Mouse (Mus musculus): ENCODE data around the gene Hoxc4. TPM values are rescaled to one million over a fixed set of nuclear protein-coding genes. Genes with fewer than 3 reads are reported as not detected.

The Hoxc4 gene
- total RNA-seq, 2 experiments from 2014 or later: not detected

DNA sequence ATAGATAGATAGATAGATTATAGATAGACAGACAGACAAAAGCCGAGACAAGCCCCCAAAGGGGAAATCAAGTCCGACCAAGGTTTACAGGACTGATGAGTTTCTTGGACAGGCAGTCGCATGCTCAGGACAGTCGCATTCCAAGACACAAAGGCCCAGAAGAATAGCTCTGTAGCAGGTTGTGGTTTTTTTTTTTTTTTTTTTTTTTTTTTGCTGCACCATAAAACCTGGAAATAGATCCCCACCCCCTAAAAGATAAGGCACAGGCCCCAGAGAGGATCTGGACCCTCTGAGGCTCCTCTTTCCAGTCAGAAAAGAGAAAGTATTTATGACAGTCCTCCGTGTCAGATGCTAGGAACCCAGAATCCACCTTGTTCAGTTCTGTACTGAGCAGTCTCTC lies 30.7 kb upstream of the Hoxc4 start:
- no peak for ATAC-seq (replicated peaks; ENCODE audit: poor library complexity, severe bottlenecking)

GRCm38 (mm10) chr15:102990461-102991397 lies 28.0 kb upstream of the Hoxc4 start, which contains the start of gene Hoxc8:
Gene Hoxc8, plus strand, starts transcription at chr15:102990607.
- no peak for ATAC-seq (replicated peaks; ENCODE audit: poor library complexity, severe bottlenecking)

DNA sequence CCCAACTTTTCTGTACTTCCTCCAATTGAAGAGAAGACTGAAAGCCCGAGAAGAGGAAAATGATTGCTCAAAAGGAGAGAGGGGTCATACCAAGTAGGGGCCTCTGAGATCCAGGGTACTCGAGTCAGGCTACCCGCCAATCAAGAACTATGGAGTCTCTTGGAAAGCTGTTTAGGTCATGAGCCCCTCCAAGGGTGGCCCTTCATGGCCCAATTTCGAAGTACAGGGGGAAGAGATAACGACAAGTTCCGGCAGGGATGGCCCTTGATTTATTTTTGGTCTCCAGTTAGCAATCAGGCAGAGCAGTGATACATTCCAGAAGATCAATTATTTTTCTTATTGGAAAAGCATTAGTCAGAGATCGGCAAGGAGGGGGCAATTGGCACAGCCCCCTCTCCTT lies 27.0 kb upstream of the Hoxc4 start:
- ATAC-seq (replicated peaks; ENCODE audit: poor library complexity, severe bottlenecking): no peak

GRCm38 (mm10) chr15:102992206-102992605 lies 26.5 kb upstream of the Hoxc4 start:
- ATAC-seq (replicated peaks; ENCODE audit: poor library complexity, severe bottlenecking): no peak

DNA sequence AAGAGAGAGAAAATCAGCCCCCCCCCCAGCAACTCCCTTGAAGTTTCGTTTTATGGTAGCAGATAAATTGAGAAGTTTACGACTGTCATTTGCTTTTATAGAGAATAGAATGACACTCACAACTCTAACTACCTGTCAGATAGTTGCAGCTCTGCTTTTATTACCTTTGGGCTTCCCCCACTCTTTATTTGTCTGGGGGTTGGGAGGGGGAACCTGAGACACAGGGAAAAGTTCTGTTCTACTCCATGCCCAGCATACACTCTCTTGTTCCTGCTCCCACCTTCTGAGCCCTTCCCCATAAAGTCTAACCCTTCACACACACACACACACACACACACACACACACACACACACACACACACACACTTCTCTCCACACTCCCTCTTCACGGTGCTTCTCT lies 25.9 kb upstream of the Hoxc4 start:
- ATAC-seq (replicated peaks; ENCODE audit: poor library complexity, severe bottlenecking): no peak

DNA sequence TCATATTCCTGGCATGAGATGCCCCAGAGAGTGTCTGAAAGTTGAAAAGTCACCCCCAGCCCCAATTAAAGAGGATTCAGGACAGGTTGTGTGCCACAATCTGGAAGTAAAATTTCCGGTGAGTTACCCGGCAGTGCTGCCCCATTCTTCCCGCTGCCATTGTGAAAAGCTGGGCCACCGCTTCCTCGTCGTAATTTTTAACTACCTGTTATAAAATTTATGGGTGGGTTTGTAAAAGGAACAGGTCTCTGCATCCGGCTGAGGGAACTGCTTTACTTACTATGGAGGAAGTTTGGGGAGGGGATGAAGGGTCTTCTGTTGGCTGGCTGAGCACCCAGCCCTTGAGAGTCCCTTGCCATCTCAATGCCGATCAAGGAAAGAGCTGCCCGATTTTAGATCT lies 22.2 kb upstream of the Hoxc4 start:
- ATAC-seq (replicated peaks; ENCODE audit: poor library complexity, severe bottlenecking): no peak

GRCm38 (mm10) chr15:102997431-102997830 lies 21.3 kb upstream of the Hoxc4 start:
- no peak for ATAC-seq (replicated peaks; ENCODE audit: poor library complexity, severe bottlenecking)

GRCm38 (mm10) chr15:102997939-102998355 lies 20.8 kb upstream of the Hoxc4 start, which contains the start of gene Hoxc6:
Gene Hoxc6, plus strand, starts transcription at chr15:102998257.
- ATAC-seq (replicated peaks; ENCODE audit: poor library complexity, severe bottlenecking): no peak

GRCm38 (mm10) chr15:102998608-102999182 lies 20.0 kb upstream of the Hoxc4 start:
- peak; percentile 6; the same call in 1 of the 2 replicates for ATAC-seq (replicated peaks; ENCODE audit: poor library complexity, severe bottlenecking)

GRCm38 (mm10) chr15:102999183-102999831 lies 19.4 kb upstream of the Hoxc4 start:
- peak; percentile 56 for ATAC-seq (replicated peaks; ENCODE audit: poor library complexity, severe bottlenecking)

- no peak for ATAC-seq (replicated peaks; ENCODE audit: poor library complexity, severe bottlenecking)
Measured at GRCm38 (mm10) chr15:102999955-103000354, 18.8 kb upstream of the Hoxc4 start.

- ATAC-seq (replicated peaks; ENCODE audit: poor library complexity, severe bottlenecking): no peak
Measured at GRCm38 (mm10) chr15:103000501-103000901, 18.2 kb upstream of the Hoxc4 start.

DNA sequence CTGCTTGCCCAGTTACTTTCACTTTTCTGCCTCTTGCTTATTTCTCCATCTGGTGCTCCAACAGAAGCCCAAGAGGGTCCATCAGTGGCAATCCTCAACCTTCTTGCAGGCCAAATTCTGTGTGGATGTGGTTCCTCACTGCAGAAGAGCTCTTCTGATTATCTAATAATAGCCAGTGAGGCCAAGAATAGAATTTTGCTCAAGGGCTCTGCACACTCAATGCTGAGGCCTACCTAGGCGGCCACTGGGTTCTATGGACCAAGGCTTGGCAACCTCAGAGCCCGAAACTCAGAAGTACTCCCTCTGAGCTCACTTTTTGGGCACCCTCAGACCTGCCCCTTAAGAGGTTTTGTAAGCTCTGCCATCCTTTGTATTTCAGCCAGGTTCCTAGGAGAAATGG lies 17.4 kb upstream of the Hoxc4 start:
- no peak for ATAC-seq (replicated peaks; ENCODE audit: poor library complexity, severe bottlenecking)

DNA sequence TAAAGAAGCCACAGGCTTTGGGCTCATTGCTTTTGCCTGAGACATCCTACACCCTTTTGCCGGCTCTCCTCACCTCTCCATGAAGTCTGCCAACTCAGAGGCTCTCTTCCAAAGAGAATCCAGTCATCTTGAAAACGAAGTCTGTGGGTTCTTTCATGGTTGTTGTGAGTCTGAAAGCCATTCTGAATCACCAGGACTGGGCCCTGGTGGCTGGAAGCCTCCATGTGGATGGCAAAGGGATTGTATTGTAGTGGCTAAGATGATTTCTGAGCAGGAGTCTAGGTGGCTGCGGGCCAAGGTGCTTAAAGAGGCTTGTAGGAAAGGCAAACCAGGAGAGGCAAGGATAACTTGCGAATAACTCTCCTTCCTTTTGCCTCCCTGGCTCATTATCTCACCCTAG lies 16.6 kb upstream of the Hoxc4 start:
- no peak for ATAC-seq (replicated peaks; ENCODE audit: poor library complexity, severe bottlenecking)

DNA sequence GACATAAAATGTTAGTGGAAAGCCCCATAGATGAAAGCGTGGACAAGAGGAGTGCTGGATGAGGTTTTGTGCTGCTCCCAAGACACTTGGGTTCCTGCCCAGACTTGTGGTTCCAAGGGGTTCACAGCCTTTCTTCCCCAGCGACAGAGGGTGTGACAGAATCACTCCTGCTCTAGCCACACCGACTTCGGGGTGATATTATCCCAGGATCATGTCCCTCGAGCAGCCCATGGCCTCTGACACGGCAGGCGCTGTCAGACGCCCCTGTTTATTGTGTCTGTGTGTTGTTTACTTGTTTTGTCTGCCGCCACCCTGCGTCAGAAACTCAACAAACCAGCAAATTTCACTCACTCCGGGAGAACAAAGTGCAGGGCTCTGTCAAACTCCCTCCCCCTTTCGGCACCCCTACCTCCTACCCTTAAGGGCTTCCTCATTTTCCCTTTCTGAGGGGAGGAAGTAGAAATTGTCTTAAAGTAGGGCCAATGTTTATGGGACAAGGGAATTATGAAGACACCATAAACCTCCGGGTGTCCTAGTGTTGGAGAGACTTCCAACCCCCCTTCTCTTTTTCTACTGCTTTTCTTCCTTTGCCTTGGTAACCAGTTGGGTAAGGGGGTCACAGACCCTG lies 15.8 kb upstream of the Hoxc4 start:
- no peak; the same call in 1 of the 2 replicates for ATAC-seq (replicated peaks; ENCODE audit: poor library complexity, severe bottlenecking)

DNA sequence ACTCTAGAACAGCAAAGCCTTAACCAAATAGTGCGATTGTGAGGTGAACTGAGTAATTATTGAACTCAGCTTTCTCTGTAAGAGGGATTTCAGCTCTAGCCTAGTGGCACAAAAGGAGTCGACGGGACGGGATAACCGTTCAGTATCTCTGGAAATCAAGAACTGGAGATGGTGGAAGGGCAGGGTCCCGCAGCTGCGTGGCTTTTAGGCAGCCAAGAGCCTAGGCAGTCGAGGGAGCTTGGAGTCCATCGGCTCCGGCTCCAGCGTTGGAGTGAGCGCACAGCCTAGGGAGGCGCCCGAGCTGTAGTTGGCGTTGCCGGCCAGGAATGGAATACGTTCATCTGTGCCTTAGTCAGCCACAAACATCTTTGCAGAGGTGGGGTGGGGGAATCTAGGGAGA lies 13.4 kb upstream of the Hoxc4 start:
- ATAC-seq (replicated peaks; ENCODE audit: poor library complexity, severe bottlenecking): no peak

DNA sequence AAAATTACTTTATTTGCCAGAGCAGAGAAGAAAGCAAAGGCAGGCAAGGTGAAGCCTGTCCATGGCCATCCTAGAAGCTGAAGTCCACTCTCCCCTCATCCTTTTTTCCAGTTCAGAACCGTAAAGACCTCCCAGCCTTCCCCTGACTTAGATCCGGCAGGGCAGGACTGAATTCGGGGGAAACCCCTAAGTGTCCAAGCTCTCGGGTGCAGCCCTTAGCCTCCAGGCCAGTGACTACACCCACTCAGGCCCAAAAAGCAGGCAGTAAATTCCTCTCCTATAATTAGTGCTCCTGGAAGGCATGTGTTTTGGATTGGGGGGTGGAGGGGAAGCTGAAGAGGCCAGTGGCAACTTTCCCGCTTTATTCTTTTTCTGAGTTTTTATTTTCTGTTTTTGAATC lies 12.9 kb upstream of the Hoxc4 start:
- no peak for ATAC-seq (replicated peaks; ENCODE audit: poor library complexity, severe bottlenecking)

GRCm38 (mm10) chr15:103006326-103006725 lies 12.4 kb upstream of the Hoxc4 start:
- ATAC-seq (replicated peaks; ENCODE audit: poor library complexity, severe bottlenecking): no peak

GRCm38 (mm10) chr15:103009265-103010111 lies 9.2 kb upstream of the Hoxc4 start:
- ATAC-seq (replicated peaks; ENCODE audit: poor library complexity, severe bottlenecking): no peak
